Comparison of ENCODE assay signal across 1 mouse cellular context in genomic region chr6:149408833-149409332, GRCm38 (mm10).
TF ChIP-seq lines count a peak whose summit lies in the region.

TSS of gene Bicd1 (plus strand) at chr6:149408886.

TF ChIP-seq in MEL, 35 proteins besides CTCF, POLR2A, EP300 and RAD21 (continued from another document):
- TF ChIP-seq GATA1 (IDR thresholded peaks at IDR 0.05; ENCODE audit: low read depth, low read length) (no peak), MXI1 (IDR thresholded peaks at IDR 0.05; ENCODE audit: low read depth, low read length) (no peak), SMC3 (IDR thresholded peaks at IDR 0.05; ENCODE audit: low read depth, low read length) (no peak), RCOR1 (IDR thresholded peaks at IDR 0.05; ENCODE audit: low read depth, low read length) (no peak), ETS1 (IDR thresholded peaks at IDR 0.05; ENCODE audit: low read depth, low read length) (no peak)
